Mouse (Mus musculus) ES-Bruce4 (cell line): ENCODE results near the gene Arhgap15.

Source experiments
- CTCF ChIP-seq: IDR thresholded peaks from one replicate; pipeline ENCODE4 v1.8.1; 2011; ENCODE audit warnings: low read depth, low read length
- EP300 ChIP-seq: IDR thresholded peaks from 2 replicates; pipeline ENCODE4 v1.6.1; 2011; ENCODE audit warnings: low read depth, low read length; ENCODE audit not compliant: insufficient read depth
- POLR2A ChIP-seq: IDR thresholded peaks from one replicate; pipeline ENCODE4 v1.8.1; 2011; ENCODE audit warnings: low read length; ENCODE audit not compliant: insufficient read depth

DNA sequence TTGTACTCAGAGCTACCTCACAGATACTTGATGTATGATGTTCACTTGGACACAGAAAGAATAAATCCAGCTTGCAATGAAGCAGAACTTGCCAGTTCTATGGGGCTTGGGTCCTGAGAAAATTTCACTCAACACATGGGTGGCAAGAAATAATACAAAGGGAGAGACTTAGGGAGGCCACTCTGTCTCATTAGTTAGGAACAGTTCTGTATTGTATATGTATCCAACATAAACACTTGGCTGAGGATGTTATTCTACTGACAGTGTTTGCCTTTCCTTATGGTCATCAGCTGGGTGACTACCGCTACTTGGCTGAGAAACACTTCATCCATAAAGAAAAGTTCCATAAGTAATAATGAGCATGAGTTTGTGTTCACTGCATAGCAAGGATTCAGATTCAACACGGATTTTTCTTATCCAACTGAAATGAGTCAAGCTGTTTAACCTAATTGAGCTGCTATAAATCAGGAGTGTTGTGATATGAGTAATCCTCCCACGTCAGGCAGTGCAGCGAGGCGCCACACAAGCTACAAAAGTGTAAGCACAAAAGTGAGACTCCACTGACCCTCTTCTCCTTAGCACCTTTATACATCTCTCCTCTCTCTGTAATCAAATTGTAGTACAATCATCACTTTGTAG is 607.7 kb downstream of the Arhgap15 start:
- TF ChIP-seq CTCF: no peak
- no peak for TF ChIP-seq EP300
- no peak for TF ChIP-seq POLR2A
